Mouse (Mus musculus) heart, embryonic 10.5 days (tissue): ENCODE results near the gene Kcp. TPM values are rescaled to one million over a fixed set of nuclear protein-coding genes. Genes with fewer than 3 reads are reported as not detected.

Source experiments
- DNase-seq: peaks from one replicate; pipeline ENCODE4 v3.0.0-alpha.2; 2017; ENCODE audit warnings: low spot score
- H3K27ac ChIP-seq: fragments of 300-500 bp; sonication (generic); 2 replicates; pipeline ENCODE4 v1.5.1; 2016; ENCODE audit warnings: mild to moderate bottlenecking
- H3K27me3 ChIP-seq: fragments of 300-500 bp; sonication (generic); 2 replicates; pipeline ENCODE4 v1.6.1; 2016; ENCODE audit warnings: mild to moderate bottlenecking; ENCODE audit not compliant: poor library complexity, insufficient read depth, severe bottlenecking
- H3K36me3 ChIP-seq: fragments of 300-500 bp; sonication (generic); 2 replicates; pipeline ENCODE4 v1.6.1; 2016; ENCODE audit warnings: mild to moderate bottlenecking, moderate library complexity
- H3K4me1 ChIP-seq: fragments of 300-500 bp; sonication (generic); 2 replicates; pipeline ENCODE4 v1.6.1; 2016; ENCODE audit warnings: mild to moderate bottlenecking
- H3K4me3 ChIP-seq: fragments of 300-500 bp; sonication (generic); 2 replicates; pipeline ENCODE4 v1.5.1; 2016; ENCODE audit warnings: mild to moderate bottlenecking, moderate library complexity
- H3K9me3 ChIP-seq: fragments of 300-500 bp; sonication (generic); 2 replicates; pipeline ENCODE4 v1.6.1; 2016; ENCODE audit warnings: mild to moderate bottlenecking, moderate library complexity
- WGBS: fragments of 180-500 bp; shearing (Covaris S2); methylation state at CpG from one replicate; pipeline ENCODE4 v1.1.7; 2016; 5-methylcytosine and 5-hydroxymethylcytosine counted together
- polyA plus RNA-seq: library from polyadenylated mRNA; unstranded; fragments of >200 nt; fragmentation: Nextera tagmentation; extraction: Ambion mirVana; gene quantifications from 2 replicates; pipeline ENCODE4 v1.2.1, GENCODE M21; 2016

Kcp gene
- polyA plus RNA-seq, 1 experiment from 2014 or later: 23.3 TPM

- Histone ChIP-seq H3K4me1 (peaks cover 64% of the 10 kb centered on the region), H3K36me3 (peaks cover 37% of the 10 kb centered on the region), H3K4me3 (peak overlapping the region; percentile 74), H3K27ac (peak overlapping the region; percentile 93), H3K9me3 (no peaks in the 10 kb centered on the region), H3K27me3 (peaks cover 22% of the 10 kb centered on the region)
- DNase-seq: no peak
- WGBS: 1% methylated on average over 6 of the region's 6 CpGs
Measured at GRCm38 (mm10) chr6:29435940-29436451, 71.8 kb downstream of the Kcp start.

- peak; percentile 88 for DNase-seq
- peak overlapping the region; percentile 74 for H3K4me3 ChIP-seq
- peak overlapping the region; percentile 93 for H3K27ac ChIP-seq
- peaks cover 28% of the 10 kb centered on the region for H3K27me3 ChIP-seq
- 2% methylated on average over 13 of the region's 13 CpGs for WGBS
- H3K36me3 ChIP-seq: peaks cover 28% of the 10 kb centered on the region
- H3K4me1 ChIP-seq: peaks cover 70% of the 10 kb centered on the region
- H3K9me3 ChIP-seq: no peaks in the 10 kb centered on the region
Measured at GRCm38 (mm10) chr6:29434911-29435691, 72.7 kb downstream of the Kcp start.

GRCm38 (mm10) chr6:29433804-29434795 is 73.7 kb downstream of the Kcp start:
- DNase-seq: peak; percentile 94
- Histone ChIP-seq H3K9me3 (no peaks in the 10 kb centered on the region), H3K36me3 (peaks cover 18% of the 10 kb centered on the region), H3K27ac (peak overlapping the region; percentile 93), H3K27me3 (peaks cover 28% of the 10 kb centered on the region), H3K4me3 (peak overlapping the region; percentile 74), H3K4me1 (peaks cover 74% of the 10 kb centered on the region)
- under 1% methylated on average over 27 of the region's 27 CpGs for WGBS

GRCm38 (mm10) chr6:29433038-29433803 is 74.5 kb downstream of the Kcp start, which contains the start of gene Flnc:
Flnc (plus strand) TSS chr6:29433256.
- Histone ChIP-seq H3K9me3 (no peaks in the 10 kb centered on the region), H3K4me3 (peak within 1 kb of the TSS; percentile 74), H3K36me3 (peaks cover 10% of the 10 kb centered on the region), H3K27ac (peak within 1 kb of the TSS; percentile 93), H3K4me1 (peaks cover 74% of the 10 kb centered on the region), H3K27me3 (peaks cover 28% of the 10 kb centered on the region)
- no peak for DNase-seq
- WGBS: under 1% methylated on average over 71 of the region's 77 CpGs

GRCm38 (mm10) chr6:29432676-29433037 is 75.1 kb downstream of the Kcp start:
- peak overlapping the region; percentile 93 for H3K27ac ChIP-seq

GRCm38 (mm10) chr6:29432156-29432555 is 75.6 kb downstream of the Kcp start:
- peak overlapping the region; percentile 74 for H3K4me3 ChIP-seq
- peaks cover under 1% of the 10 kb centered on the region for H3K36me3 ChIP-seq
- peaks cover 71% of the 10 kb centered on the region for H3K4me1 ChIP-seq
- WGBS: 34% methylated on average over 3 of the region's 3 CpGs
- peak overlapping the region; percentile 93 for H3K27ac ChIP-seq
- DNase-seq: no peak
- peaks cover 28% of the 10 kb centered on the region for H3K27me3 ChIP-seq
- H3K9me3 ChIP-seq: no peaks in the 10 kb centered on the region

More at GRCm38 (mm10) chr6:29432676-29433037, 75.1 kb downstream of the Kcp start:
- peaks cover 74% of the 10 kb centered on the region for H3K4me1 ChIP-seq
- peaks cover 28% of the 10 kb centered on the region for H3K27me3 ChIP-seq
- no peaks in the 10 kb centered on the region for H3K9me3 ChIP-seq
- H3K4me3 ChIP-seq: peak overlapping the region; percentile 74
- no peak for DNase-seq
- peaks cover 5% of the 10 kb centered on the region for H3K36me3 ChIP-seq

- peak overlapping the region; percentile 93 for H3K27ac ChIP-seq
Measured at GRCm38 (mm10) chr6:29431473-29431872, 76.3 kb downstream of the Kcp start.

GRCm38 (mm10) chr6:29430681-29431420 is 76.9 kb downstream of the Kcp start:
- DNase-seq: no peak
- Histone ChIP-seq H3K36me3 (no peaks in the 10 kb centered on the region; the same call in 1 of the 2 replicates), H3K4me3 (peak overlapping the region; percentile 33), H3K27ac (peak overlapping the region; percentile 93), H3K27me3 (peaks cover 28% of the 10 kb centered on the region), H3K9me3 (no peaks in the 10 kb centered on the region), H3K4me1 (peaks cover 58% of the 10 kb centered on the region)
- 25% methylated on average over 15 of the region's 15 CpGs for WGBS

More at GRCm38 (mm10) chr6:29431473-29431872, 76.3 kb downstream of the Kcp start:
- peak; percentile 94 for DNase-seq
- Histone ChIP-seq H3K27me3 (peaks cover 28% of the 10 kb centered on the region), H3K9me3 (no peaks in the 10 kb centered on the region), H3K36me3 (no peaks in the 10 kb centered on the region; the same call in 1 of the 2 replicates), H3K4me3 (peak overlapping the region; percentile 33), H3K4me1 (peaks cover 64% of the 10 kb centered on the region)
- WGBS: 11% methylated on average over 5 of the region's 5 CpGs

- Histone ChIP-seq H3K36me3 (no peaks in the 10 kb centered on the region), H3K27me3 (peaks cover 17% of the 10 kb centered on the region; the same call in 1 of the 2 replicates), H3K4me3 (no peak overlapping the region), H3K9me3 (no peaks in the 10 kb centered on the region), H3K27ac (no peak overlapping the region), H3K4me1 (peaks cover 34% of the 10 kb centered on the region)
- WGBS: 64% methylated on average over 4 of the region's 4 CpGs
- no peak for DNase-seq
Measured at GRCm38 (mm10) chr6:29428171-29428570, 79.6 kb downstream of the Kcp start.

- DNase-seq: no peak
- Histone ChIP-seq H3K27me3 (0 out of 2 replicates have a peak, but pooled peaks cover 6% of the 10 kb centered on the region), H3K9me3 (no peaks in the 10 kb centered on the region), H3K4me3 (no peak overlapping the region), H3K4me1 (peaks cover 16% of the 10 kb centered on the region), H3K36me3 (no peaks in the 10 kb centered on the region), H3K27ac (no peak overlapping the region)
- 67% methylated on average over 6 of the region's 6 CpGs for WGBS
Measured at GRCm38 (mm10) chr6:29426331-29426730, 81.4 kb downstream of the Kcp start.

- 91% methylated on average over 8 of the region's 8 CpGs for WGBS
- no peaks in the 10 kb centered on the region for H3K27me3 ChIP-seq
- no peak for DNase-seq
- H3K4me1 ChIP-seq: peaks cover 4% of the 10 kb centered on the region
- no peaks in the 10 kb centered on the region for H3K9me3 ChIP-seq
- no peak overlapping the region for H3K4me3 ChIP-seq
- H3K27ac ChIP-seq: no peak overlapping the region
- H3K36me3 ChIP-seq: peaks cover 1% of the 10 kb centered on the region; the same call in 1 of the 2 replicates
Measured at GRCm38 (mm10) chr6:29425118-29425517, 82.6 kb downstream of the Kcp start.
